Mouse (Mus musculus) cerebral cortex, adult 2 months (tissue): Measurements from ENCODE around the gene Ssr1.

Experiments used
- WGBS: fragments of 180-500 bp; shearing (Covaris S2); methylation state at CpG from one replicate; pipeline ENCODE4 v1.1.7; 2018; 5-methylcytosine and 5-hydroxymethylcytosine counted together

Ssr1 gene

GRCm38 (mm10) chr13:37918336-37919261, 75.4 kb downstream of the Ssr1 start:
- WGBS: 69% methylated on average over 15 of the region's 15 CpGs
